Mouse (Mus musculus) lung, embryonic 16.5 days (tissue): ENCODE data around the gene Ppip5k2. TPM values are rescaled to one million over a fixed set of nuclear protein-coding genes. Genes with fewer than 3 reads are reported as not detected.
"Not testable (repeated sequence)": the region's sequence is repeated elsewhere in the genome, so short reads cannot be mapped to it uniquely, and the experiment has no call there.

Experiments
- ATAC-seq: fragments of 200-750 bp; cut with Nextera tagmentation; 2 replicates; pipeline ENCODE4 v1.8.0; 2017; ENCODE audit warnings: low read depth, mild to moderate bottlenecking, moderate library complexity
- H3K27ac ChIP-seq: fragments of 300-500 bp; sonication (generic); 2 replicates; pipeline ENCODE4 v1.5.1; 2014; ENCODE audit warnings: mild to moderate bottlenecking, control low read depth, low read length
- H3K27me3 ChIP-seq: fragments of 300-500 bp; sonication (generic); 2 replicates; pipeline ENCODE4 v1.6.1; 2014; ENCODE audit warnings: low read depth, low read length, mixed read lengths; ENCODE audit not compliant: control insufficient read depth, insufficient read depth
- H3K36me3 ChIP-seq: fragments of 300-500 bp; sonication (generic); 2 replicates; pipeline ENCODE4 v1.6.1; 2014; ENCODE audit warnings: low read length; ENCODE audit not compliant: control insufficient read depth, insufficient read depth
- H3K4me1 ChIP-seq: fragments of 300-500 bp; sonication (generic); replicated peaks from 2 replicates; pipeline ENCODE4 v1.6.1; 2014; ENCODE audit warnings: low read length, mixed read lengths; ENCODE audit not compliant: control insufficient read depth, insufficient read depth
- H3K4me2 ChIP-seq: fragments of 300-500 bp; sonication (generic); 2 replicates; pipeline ENCODE4 v1.6.1; 2014; ENCODE audit warnings: low read depth, low read length, control low read depth
- H3K4me3 ChIP-seq: fragments of 300-500 bp; sonication (generic); 2 replicates; pipeline ENCODE4 v1.5.1; 2014; ENCODE audit warnings: mild to moderate bottlenecking, low read length, control low read depth
- H3K9ac ChIP-seq: fragments of 300-500 bp; sonication (generic); 2 replicates; pipeline ENCODE4 v1.6.1; 2014; ENCODE audit warnings: low read length, control low read depth
- H3K9me3 ChIP-seq: fragments of 300-500 bp; sonication (generic); 2 replicates; pipeline ENCODE4 v1.6.1; 2016; ENCODE audit warnings: low read length; ENCODE audit not compliant: control insufficient read depth
- WGBS: fragments of 180-500 bp; shearing (Covaris S2); extraction: QIAGEN DNeasy Blood & Tissue Kit; methylation state at CpG from one replicate; pipeline ENCODE4 v1.1.7; 2014; 5-methylcytosine and 5-hydroxymethylcytosine counted together
- polyA plus RNA-seq: library from polyadenylated mRNA; unstranded; fragments of >200 nt; fragmentation: Nextera tagmentation; extraction: Ambion mirVana; gene quantifications from 2 replicates; pipeline ENCODE4 v1.2.1, GENCODE M21; 2015

Ppip5k2 gene
- polyA plus RNA-seq, 1 experiment from 2014 or later = 22.9 TPM

- no peak overlapping the region for H3K27ac ChIP-seq
- no peak overlapping the region for H3K9ac ChIP-seq
- H3K27me3 ChIP-seq = no peaks in the 10 kb centered on the region
- H3K4me3 ChIP-seq = peak overlapping the region; percentile 15; the same call in 1 of the 2 replicates
- WGBS = 78% methylated on average over 2 of the region's 2 CpGs
- H3K4me2 ChIP-seq = no peak overlapping the region
- no peak for ATAC-seq
- H3K9me3 ChIP-seq = no peaks in the 10 kb centered on the region
- no peaks in the 10 kb centered on the region for H3K36me3 ChIP-seq
- H3K4me1 ChIP-seq = peaks cover 11% of the 10 kb centered on the region
Observed at GRCm38 (mm10) chr1:97768089-97768488, 2.1 kb downstream of the Ppip5k2 start.

GRCm38 (mm10) chr1:97765712-97766111, 4.5 kb downstream of the Ppip5k2 start:
- not testable (repeated sequence) for ATAC-seq, H3K4me3 ChIP-seq, H3K9me3 ChIP-seq, H3K9ac ChIP-seq, H3K27ac ChIP-seq, H3K4me2 ChIP-seq, H3K36me3 ChIP-seq, H3K27me3 ChIP-seq
- H3K4me1 ChIP-seq = peaks cover 11% of the 10 kb centered on the region
- WGBS = 82% methylated on average over 4 of the region's 4 CpGs

- Histone ChIP-seq H3K9ac (no peak overlapping the region), H3K36me3 (no peaks in the 10 kb centered on the region), H3K27ac (no peak overlapping the region), H3K27me3 (no peaks in the 10 kb centered on the region), H3K4me1 (no peaks in the 10 kb centered on the region), H3K4me3 (no peak overlapping the region), H3K9me3 (no peaks in the 10 kb centered on the region), H3K4me2 (no peak overlapping the region)
- ATAC-seq = no peak
- 76% methylated on average over 6 of the region's 6 CpGs for WGBS
Observed at GRCm38 (mm10) chr1:97761477-97761876, 8.7 kb downstream of the Ppip5k2 start.

- ATAC-seq = no peak
- Histone ChIP-seq H3K9me3 (no peaks in the 10 kb centered on the region), H3K27ac (no peak overlapping the region), H3K4me3 (no peak overlapping the region), H3K4me2 (no peak overlapping the region), H3K27me3 (no peaks in the 10 kb centered on the region), H3K36me3 (0 out of 2 replicates have a peak, but pooled peaks cover 1% of the 10 kb centered on the region), H3K4me1 (no peaks in the 10 kb centered on the region), H3K9ac (no peak overlapping the region)
- 62% methylated on average over 7 of the region's 7 CpGs for WGBS
Observed at GRCm38 (mm10) chr1:97760598-97760997, 9.6 kb downstream of the Ppip5k2 start.

GRCm38 (mm10) chr1:97759841-97760240, 10.4 kb downstream of the Ppip5k2 start:
- ATAC-seq = no peak
- no peak overlapping the region for H3K4me3 ChIP-seq
- H3K4me2 ChIP-seq = no peak overlapping the region
- H3K36me3 ChIP-seq = 0 out of 2 replicates have a peak, but pooled peaks cover 2% of the 10 kb centered on the region
- no peaks in the 10 kb centered on the region for H3K9me3 ChIP-seq
- no peaks in the 10 kb centered on the region for H3K27me3 ChIP-seq
- H3K9ac ChIP-seq = no peak overlapping the region
- no peaks in the 10 kb centered on the region for H3K4me1 ChIP-seq
- H3K27ac ChIP-seq = no peak overlapping the region

- 71% methylated on average over 4 of the region's 4 CpGs for WGBS
- no peak overlapping the region for H3K27ac ChIP-seq
- no peaks in the 10 kb centered on the region for H3K4me1 ChIP-seq
- H3K36me3 ChIP-seq = peaks cover 10% of the 10 kb centered on the region
- H3K4me3 ChIP-seq = no peak overlapping the region
- H3K27me3 ChIP-seq = no peaks in the 10 kb centered on the region
- H3K9ac ChIP-seq = no peak overlapping the region
- no peaks in the 10 kb centered on the region for H3K9me3 ChIP-seq
- no peak for ATAC-seq
- H3K4me2 ChIP-seq = no peak overlapping the region
Observed at GRCm38 (mm10) chr1:97754392-97754791, 15.8 kb downstream of the Ppip5k2 start.

- Histone ChIP-seq H3K27ac (no peak overlapping the region), H3K4me1 (no peaks in the 10 kb centered on the region), H3K4me3 (no peak overlapping the region), H3K9ac (no peak overlapping the region), H3K27me3 (no peaks in the 10 kb centered on the region), H3K36me3 (peaks cover 11% of the 10 kb centered on the region), H3K9me3 (no peaks in the 10 kb centered on the region), H3K4me2 (no peak overlapping the region)
- ATAC-seq = no peak
Observed at GRCm38 (mm10) chr1:97753216-97753615, 17.0 kb downstream of the Ppip5k2 start.

- Histone ChIP-seq H3K9me3 (no peaks in the 10 kb centered on the region), H3K27ac (no peak overlapping the region), H3K4me1 (no peaks in the 10 kb centered on the region), H3K4me3 (no peak overlapping the region), H3K36me3 (peaks cover 18% of the 10 kb centered on the region), H3K4me2 (no peak overlapping the region), H3K27me3 (no peaks in the 10 kb centered on the region), H3K9ac (no peak overlapping the region)
- ATAC-seq = no peak
- WGBS = 87% methylated on average over 3 of the region's 3 CpGs
Observed at GRCm38 (mm10) chr1:97748163-97748562, 22.0 kb downstream of the Ppip5k2 start.

GRCm38 (mm10) chr1:97746261-97746660, 23.9 kb downstream of the Ppip5k2 start:
- WGBS = 98% methylated on average over 7 of the region's 7 CpGs
- Histone ChIP-seq H3K9ac (no peak overlapping the region), H3K4me2 (no peak overlapping the region), H3K9me3 (no peaks in the 10 kb centered on the region), H3K27ac (no peak overlapping the region), H3K36me3 (peaks cover 17% of the 10 kb centered on the region), H3K4me1 (no peaks in the 10 kb centered on the region), H3K27me3 (no peaks in the 10 kb centered on the region), H3K4me3 (no peak overlapping the region)
- no peak for ATAC-seq

GRCm38 (mm10) chr1:97745712-97746111, 24.5 kb downstream of the Ppip5k2 start:
- ATAC-seq = no peak
- Histone ChIP-seq H3K9me3 (no peaks in the 10 kb centered on the region), H3K27me3 (no peaks in the 10 kb centered on the region), H3K4me2 (no peak overlapping the region), H3K36me3 (peaks cover 21% of the 10 kb centered on the region), H3K4me3 (no peak overlapping the region), H3K27ac (no peak overlapping the region), H3K4me1 (no peaks in the 10 kb centered on the region), H3K9ac (no peak overlapping the region)
- 61% methylated on average over 4 of the region's 4 CpGs for WGBS
